Mouse (Mus musculus) hindbrain, embryonic 11.5 days (tissue): ENCODE results near the gene Nktr. TPM values are rescaled to one million over a fixed set of nuclear protein-coding genes. Genes with fewer than 3 reads are reported as not detected.
A peak's percentile ranks its signal among the peaks of the same experiment; 100 is the strongest.

Experiments
- ATAC-seq: fragments of 200-750 bp; cut with Nextera tagmentation; 2 replicates; pipeline ENCODE4 v1.8.0; 2017; ENCODE audit warnings: mild to moderate bottlenecking, moderate TSS enrichment, moderate library complexity; ENCODE audit not compliant: low FRiP score
- DNase-seq: peaks from one replicate; pipeline ENCODE4 v3.0.0-alpha.2; 2015; ENCODE audit warnings: low spot score
- H3K27ac ChIP-seq: fragments of 300-500 bp; sonication (generic); 2 replicates; pipeline ENCODE4 v1.5.1; 2014; ENCODE audit warnings: mild to moderate bottlenecking, low read depth, low read length
- H3K27me3 ChIP-seq: fragments of 300-500 bp; sonication (generic); 2 replicates; pipeline ENCODE4 v1.6.1; 2014; ENCODE audit warnings: mild to moderate bottlenecking, low read length, moderate library complexity, mixed read lengths; ENCODE audit not compliant: control insufficient read depth, insufficient read depth
- H3K36me3 ChIP-seq: fragments of 300-500 bp; sonication (generic); 2 replicates; pipeline ENCODE4 v1.6.1; 2014; ENCODE audit warnings: mild to moderate bottlenecking, low read length, moderate library complexity, mixed read lengths; ENCODE audit not compliant: control insufficient read depth, insufficient read depth
- H3K4me1 ChIP-seq: fragments of 300-500 bp; sonication (generic); replicated peaks from 2 replicates; pipeline ENCODE4 v1.6.1; 2014; ENCODE audit warnings: low read length, mixed read lengths; ENCODE audit not compliant: control insufficient read depth, insufficient read depth
- H3K4me2 ChIP-seq: fragments of 300-500 bp; sonication (generic); replicated peaks from 2 replicates; pipeline ENCODE4 v1.6.1; 2014; ENCODE audit warnings: mild to moderate bottlenecking, low read depth, low read length
- H3K4me3 ChIP-seq: fragments of 300-500 bp; sonication (generic); 2 replicates; pipeline ENCODE4 v1.5.1; 2014; ENCODE audit warnings: low read depth, low read length
- H3K9ac ChIP-seq: fragments of 300-500 bp; sonication (generic); 2 replicates; pipeline ENCODE4 v1.6.1; 2014; ENCODE audit warnings: low read depth, low read length
- H3K9me3 ChIP-seq: fragments of 300-500 bp; sonication (generic); 2 replicates; pipeline ENCODE4 v1.6.1; 2016; ENCODE audit warnings: low read length; ENCODE audit not compliant: control insufficient read depth
- WGBS: fragments of 180-500 bp; shearing (Covaris S2); extraction: QIAGEN DNeasy Blood & Tissue Kit; methylation state at CpG from one replicate; pipeline ENCODE4 v1.1.7; 2014; 5-methylcytosine and 5-hydroxymethylcytosine counted together
- polyA plus RNA-seq: library from polyadenylated mRNA; unstranded; fragments of >200 nt; fragmentation: Nextera tagmentation; extraction: Ambion mirVana; gene quantifications from 2 replicates; pipeline ENCODE4 v1.2.1, GENCODE M21; 2014

The Nktr gene
- polyA plus RNA-seq, 1 experiment from 2014 or later: 105 TPM

DNA sequence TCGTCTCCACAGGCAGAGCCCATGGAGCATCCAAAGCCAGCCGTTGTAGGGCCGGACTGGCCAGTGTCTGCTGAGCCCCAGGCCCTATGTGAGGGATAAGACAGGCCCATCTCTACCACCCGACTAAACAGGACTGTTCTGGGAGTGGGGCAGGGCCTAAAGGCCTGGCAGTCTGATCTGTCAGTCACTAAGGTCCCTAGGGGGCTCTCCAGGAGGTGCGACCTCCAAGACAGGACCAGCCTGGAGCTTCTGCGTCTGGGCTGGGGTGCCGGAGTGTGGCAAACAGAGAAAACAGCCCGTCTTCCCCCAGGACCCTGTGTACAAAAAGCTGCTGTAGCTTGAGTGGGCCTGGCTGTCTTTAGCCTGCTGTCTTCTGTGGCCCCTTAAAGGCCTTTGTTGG, 42.8 kb downstream of the Nktr start:
- no peaks in the 10 kb centered on the region for H3K27me3 ChIP-seq

DNA sequence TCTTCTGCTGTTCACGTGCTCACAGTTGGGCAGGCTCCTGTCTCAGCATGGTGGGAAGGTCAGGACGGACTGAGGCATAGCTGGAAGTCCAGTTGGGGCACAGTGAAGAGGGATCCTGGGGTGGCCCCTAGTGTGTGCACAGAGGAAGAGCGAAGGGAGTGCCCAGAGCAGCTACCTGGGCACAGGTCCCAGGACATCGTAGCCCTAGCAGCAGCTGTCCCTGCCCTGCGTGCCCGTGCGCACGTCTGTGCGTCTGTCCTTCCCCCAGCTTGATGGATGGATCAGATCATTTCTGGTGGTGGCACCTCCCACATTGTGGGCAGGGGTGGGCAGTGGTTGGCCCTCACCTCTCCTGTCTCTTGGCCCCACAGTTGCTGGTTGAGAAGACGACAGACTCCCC, 43.3 kb downstream of the Nktr start:
- ATAC-seq (no peak), DNase-seq (no peak)
- Histone ChIP-seq H3K9me3 (no peaks in the 10 kb centered on the region), H3K36me3 (peaks cover 5% of the 10 kb centered on the region), H3K4me3 (no peak overlapping the region), H3K4me2 (no peak overlapping the region), H3K9ac (no peak overlapping the region), H3K4me1 (peaks cover 16% of the 10 kb centered on the region), H3K27me3 (no peaks in the 10 kb centered on the region), H3K27ac (no peak overlapping the region)
- WGBS: 86% methylated on average over 10 of the region's 10 CpGs

More for the DNA sequence above, 42.8 kb downstream of the Nktr start:
- Histone ChIP-seq H3K4me1 (peaks cover 16% of the 10 kb centered on the region), H3K9me3 (no peaks in the 10 kb centered on the region), H3K4me3 (no peak overlapping the region), H3K36me3 (peaks cover 5% of the 10 kb centered on the region; the same call in 1 of the 2 replicates), H3K4me2 (no peak overlapping the region), H3K9ac (no peak overlapping the region), H3K27ac (no peak overlapping the region)
- WGBS: 65% methylated on average over 8 of the region's 8 CpGs
- no peak for ATAC-seq
- DNase-seq: no peak

DNA sequence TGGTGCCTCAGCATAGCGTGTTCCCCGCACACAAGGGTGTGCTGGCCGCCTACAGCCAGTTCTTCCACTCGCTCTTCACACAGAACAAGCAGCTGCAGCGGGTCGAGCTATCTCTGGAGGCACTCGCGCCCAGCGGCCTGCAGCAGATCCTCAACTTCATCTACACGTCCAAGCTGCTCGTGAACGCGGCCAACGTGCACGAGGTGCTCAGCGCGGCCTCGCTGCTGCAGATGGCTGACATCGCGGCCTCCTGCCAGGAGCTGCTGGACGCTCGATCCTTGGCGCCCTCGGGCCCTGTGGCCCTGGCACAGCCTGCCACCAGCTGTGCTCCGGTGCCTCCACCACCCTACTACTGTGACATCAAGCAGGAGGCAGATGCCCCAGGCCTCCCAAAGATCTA, 43.8 kb downstream of the Nktr start:
- H3K27ac ChIP-seq: no peak overlapping the region
- H3K9me3 ChIP-seq: no peaks in the 10 kb centered on the region
- H3K4me3 ChIP-seq: no peak overlapping the region
- H3K4me2 ChIP-seq: no peak overlapping the region
- ATAC-seq: no peak
- H3K36me3 ChIP-seq: peaks cover 8% of the 10 kb centered on the region
- no peak overlapping the region for H3K9ac ChIP-seq
- WGBS: 91% methylated on average over 25 of the region's 25 CpGs
- H3K4me1 ChIP-seq: peaks cover 16% of the 10 kb centered on the region
- DNase-seq: no peak
- no peaks in the 10 kb centered on the region for H3K27me3 ChIP-seq

DNA sequence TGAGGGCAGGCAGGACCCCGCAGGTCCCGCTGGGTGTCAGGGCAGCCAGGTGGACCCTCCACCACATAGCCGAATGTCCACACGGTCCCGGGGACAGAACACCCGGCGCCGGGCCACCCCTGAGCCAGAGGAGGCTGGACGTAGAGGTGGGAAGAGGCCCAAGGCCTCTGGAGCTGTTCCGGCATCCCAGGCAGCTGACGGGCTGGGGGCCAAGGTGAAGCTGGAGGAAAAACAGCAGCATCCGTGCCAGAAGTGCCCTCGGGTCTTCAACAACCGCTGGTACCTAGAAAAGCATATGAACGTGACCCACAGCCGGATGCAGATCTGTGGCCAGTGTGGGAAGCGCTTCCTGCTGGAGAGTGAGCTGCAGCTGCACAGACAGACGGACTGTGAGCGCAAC, 44.7 kb downstream of the Nktr start:
- WGBS: 91% methylated on average over 19 of the region's 19 CpGs
- ATAC-seq (no peak), DNase-seq (no peak)
- Histone ChIP-seq H3K27ac (no peak overlapping the region), H3K9ac (no peak overlapping the region), H3K27me3 (no peaks in the 10 kb centered on the region), H3K4me2 (no peak overlapping the region), H3K4me3 (no peak overlapping the region), H3K9me3 (no peaks in the 10 kb centered on the region), H3K36me3 (peaks cover 9% of the 10 kb centered on the region), H3K4me1 (peaks cover 12% of the 10 kb centered on the region)

DNA sequence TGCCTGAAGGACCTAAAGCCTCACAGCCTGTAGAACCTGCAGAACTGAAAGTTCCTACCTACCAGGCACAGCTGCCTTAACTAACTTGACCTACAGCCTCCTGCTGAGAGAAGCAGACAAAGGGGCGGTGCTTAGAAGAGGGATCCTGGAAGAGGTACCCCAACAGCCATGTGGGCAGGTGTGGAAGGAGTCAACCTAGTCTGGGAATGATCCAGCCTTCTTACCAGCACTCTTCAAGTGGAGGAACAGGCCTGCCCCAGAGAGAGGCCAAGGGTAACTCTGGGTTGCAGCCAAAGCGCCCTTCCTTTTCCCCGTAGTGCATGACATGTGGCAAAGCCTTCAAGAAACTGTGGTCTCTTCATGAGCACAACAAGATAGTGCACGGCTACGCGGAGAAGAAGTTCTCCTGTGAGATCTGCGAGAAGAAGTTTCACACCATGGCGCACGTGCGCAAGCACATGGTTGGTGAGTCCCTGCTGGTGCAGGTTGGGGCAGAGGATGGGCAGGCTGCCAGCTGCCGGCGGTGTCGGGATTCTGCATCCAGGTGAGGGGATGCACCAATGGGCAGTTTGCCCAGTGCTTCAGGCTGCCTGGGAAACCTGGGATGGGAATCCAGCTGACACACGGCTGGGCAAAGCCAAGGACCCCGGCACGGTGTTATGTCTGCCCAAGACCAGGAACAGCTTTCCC, 46.3 kb downstream of the Nktr start:
- DNase-seq (no peak), ATAC-seq (no peak)
- no peaks in the 10 kb centered on the region for H3K9me3 ChIP-seq
- H3K27ac ChIP-seq: no peak overlapping the region
- H3K9ac ChIP-seq: no peak overlapping the region
- H3K36me3 ChIP-seq: peaks cover 9% of the 10 kb centered on the region
- no peak overlapping the region for H3K4me2 ChIP-seq
- H3K4me3 ChIP-seq: no peak overlapping the region
- 91% methylated on average over 16 of the region's 16 CpGs for WGBS
- no peaks in the 10 kb centered on the region for H3K27me3 ChIP-seq
- peaks cover 10% of the 10 kb centered on the region; the same call in 1 of the 2 replicates for H3K4me1 ChIP-seq

DNA sequence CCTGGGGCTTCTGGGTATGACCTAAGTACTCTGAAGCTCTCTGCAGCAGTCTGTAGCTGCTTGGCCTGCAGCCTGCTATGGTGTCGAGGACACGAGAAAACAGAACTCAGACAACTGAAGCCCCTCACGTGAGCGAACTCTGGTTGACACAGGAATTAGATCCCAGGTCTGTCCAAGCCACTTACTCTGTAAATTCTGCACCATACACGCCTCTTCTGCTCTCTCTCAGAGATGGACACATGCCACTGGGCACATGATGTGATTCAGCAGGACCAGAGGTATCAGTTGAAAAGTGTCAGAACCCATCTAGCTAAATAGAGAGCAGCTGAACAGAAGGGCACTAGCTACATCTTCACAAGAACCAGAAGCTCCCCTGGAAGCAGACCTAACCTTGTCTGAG, 53.4 kb downstream of the Nktr start:
- ATAC-seq (no peak), DNase-seq (no peak)
- H3K27ac ChIP-seq: no peak overlapping the region
- H3K4me3 ChIP-seq: no peak overlapping the region
- no peaks in the 10 kb centered on the region for H3K4me1 ChIP-seq
- no peaks in the 10 kb centered on the region for H3K9me3 ChIP-seq
- H3K4me2 ChIP-seq: no peak overlapping the region
- no peak overlapping the region for H3K9ac ChIP-seq
- WGBS: 80% methylated on average over 5 of the region's 5 CpGs
- peaks cover 10% of the 10 kb centered on the region for H3K27me3 ChIP-seq
- peaks cover 4% of the 10 kb centered on the region; the same call in 1 of the 2 replicates for H3K36me3 ChIP-seq

DNA sequence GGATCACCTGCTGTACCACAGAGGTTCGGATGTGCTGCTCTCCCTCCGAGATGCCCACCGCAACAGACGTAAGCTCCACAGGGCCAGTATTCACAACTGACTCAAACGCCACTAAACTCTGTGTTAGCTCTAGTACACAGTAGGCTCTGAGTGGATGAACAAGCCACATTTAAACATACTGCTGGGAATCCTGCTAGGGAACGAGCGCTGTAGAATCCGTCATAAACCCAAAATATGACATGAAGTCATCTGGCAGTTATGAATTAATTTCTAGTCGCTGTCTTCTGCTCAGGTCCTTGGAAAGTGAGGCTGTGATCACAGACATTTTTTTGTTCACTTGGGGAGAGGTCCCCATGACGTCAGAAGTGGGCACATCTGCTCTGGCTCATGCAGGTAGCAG, 57.0 kb downstream of the Nktr start:
- 83% methylated on average over 10 of the region's 10 CpGs for WGBS
- H3K4me2 ChIP-seq: no peak overlapping the region
- no peak overlapping the region for H3K9ac ChIP-seq
- ATAC-seq (no peak), DNase-seq (no peak)
- H3K36me3 ChIP-seq: no peaks in the 10 kb centered on the region
- peaks cover 33% of the 10 kb centered on the region for H3K27me3 ChIP-seq
- H3K27ac ChIP-seq: no peak overlapping the region
- H3K4me3 ChIP-seq: no peak overlapping the region
- H3K9me3 ChIP-seq: no peaks in the 10 kb centered on the region
- no peaks in the 10 kb centered on the region; the same call in 1 of the 2 replicates for H3K4me1 ChIP-seq

DNA sequence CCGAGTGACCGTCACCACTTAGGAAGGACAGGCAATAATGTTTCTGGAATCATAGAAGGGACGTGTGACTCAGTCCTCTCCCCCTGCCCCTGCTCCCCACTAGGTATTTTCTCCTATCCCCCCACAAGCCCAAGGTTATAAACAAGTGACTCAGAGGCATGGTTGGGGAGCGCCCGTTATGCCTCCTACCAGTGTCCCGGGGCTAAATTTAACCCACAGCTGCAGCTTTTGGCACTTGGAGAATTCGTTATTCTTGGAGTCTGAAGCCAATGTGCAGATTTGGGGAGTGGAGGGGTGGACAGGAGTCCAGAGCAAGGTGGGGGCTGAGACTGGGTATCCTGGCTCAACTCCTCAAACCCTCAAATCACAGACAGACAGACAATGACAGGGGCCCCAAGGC, 57.5 kb downstream of the Nktr start:
- ATAC-seq: no peak
- 87% methylated on average over 7 of the region's 7 CpGs for WGBS
- no peak for DNase-seq
- Histone ChIP-seq H3K4me2 (no peak overlapping the region), H3K36me3 (no peaks in the 10 kb centered on the region), H3K4me3 (no peak overlapping the region), H3K27me3 (peaks cover 33% of the 10 kb centered on the region), H3K4me1 (no peaks in the 10 kb centered on the region; the same call in 1 of the 2 replicates), H3K9ac (no peak overlapping the region), H3K27ac (no peak overlapping the region), H3K9me3 (no peaks in the 10 kb centered on the region)

DNA sequence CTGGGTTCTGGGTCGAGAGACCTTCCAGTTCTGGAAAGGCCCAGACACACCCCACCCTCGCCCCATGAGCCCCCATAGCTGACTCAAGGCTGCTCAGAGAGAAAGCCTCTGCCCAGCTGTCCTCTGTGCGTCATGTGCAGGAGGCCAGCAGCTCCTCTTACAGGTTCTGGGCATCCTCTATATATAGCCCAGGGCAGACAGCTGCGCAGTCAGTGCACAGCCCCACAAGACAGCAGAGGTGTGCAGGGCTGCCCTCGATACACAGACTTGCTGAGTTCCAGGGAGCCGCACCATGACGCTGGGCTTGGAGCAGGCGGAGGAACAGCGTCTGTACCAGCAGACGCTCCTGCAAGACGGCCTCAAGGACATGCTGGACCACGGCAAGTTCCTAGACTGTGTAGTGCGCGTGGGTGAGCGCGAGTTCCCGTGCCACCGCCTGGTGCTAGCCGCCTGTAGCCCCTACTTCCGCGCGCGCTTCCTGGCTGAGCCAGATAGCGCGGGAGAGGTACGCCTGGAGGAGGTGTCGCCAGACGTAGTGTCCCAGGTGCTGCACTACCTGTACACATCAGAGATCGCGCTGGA, 58.6 kb downstream of the Nktr start, which contains the start of gene Klhl40:
TSS of gene Klhl40 (plus strand) at position 124 of the 582 bp plus-strand sequence.
- ATAC-seq (no peak; the same call in 1 of the 2 replicates), DNase-seq (no peak)
- Histone ChIP-seq H3K4me1 (no peaks in the 10 kb centered on the region; the same call in 1 of the 2 replicates), H3K9ac (no peak within 1 kb of the TSS), H3K9me3 (no peaks in the 10 kb centered on the region), H3K27me3 (peaks cover 33% of the 10 kb centered on the region), H3K4me2 (peak within 1 kb of the TSS; percentile 57), H3K36me3 (no peaks in the 10 kb centered on the region), H3K27ac (no peak within 1 kb of the TSS), H3K4me3 (peak within 1 kb of the TSS; percentile 26)
- 21% methylated on average over 30 of the region's 30 CpGs for WGBS
